Mouse (Mus musculus): ENCODE results near the gene Sp2.

DNA sequence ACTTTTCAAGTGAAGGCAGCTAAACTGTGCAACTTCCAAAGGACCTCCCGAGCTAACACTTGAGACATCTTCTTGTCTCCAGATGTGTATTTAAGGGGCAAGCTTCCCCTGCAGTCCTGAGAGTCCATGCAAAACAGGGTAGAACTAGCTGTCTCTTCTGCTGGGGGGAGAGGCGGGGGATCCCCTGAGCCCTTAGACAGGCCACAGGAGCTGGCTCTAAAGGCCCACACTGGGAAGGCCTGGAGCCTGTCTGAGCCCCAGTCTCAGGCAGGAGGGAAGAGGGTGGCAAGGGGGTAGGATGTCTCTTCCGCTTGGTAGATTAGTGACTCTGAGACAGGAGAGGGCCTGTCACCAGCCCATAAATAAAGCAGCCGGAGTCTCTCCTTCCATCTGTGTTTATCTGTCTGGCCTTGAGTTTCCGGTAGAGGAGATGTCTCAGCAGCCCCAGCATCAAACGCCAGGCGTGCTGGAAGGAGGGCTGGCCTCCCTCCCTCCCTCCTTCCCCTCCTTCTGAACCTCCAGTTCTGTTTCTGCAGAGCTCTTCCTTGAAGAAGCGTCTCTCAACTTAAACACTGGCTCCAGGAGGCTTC, 10.1 kb upstream of the Sp2 start:
- no peak for TF ChIP-seq CTCF (IDR thresholded peaks at IDR 0.05; ENCODE audit: insufficient read depth, low read length)
- no peak for TF ChIP-seq POLR2A (IDR thresholded peaks at IDR 0.05; ENCODE audit: borderline replicate concordance, extremely low read depth, low read depth, low read length)
